Mouse (Mus musculus): ENCODE measurements around the gene Zfp358. TPM values are rescaled to one million over a fixed set of nuclear protein-coding genes. Genes with fewer than 3 reads are reported as not detected.
A peak's percentile ranks its signal among the peaks of the same experiment; 100 is the strongest.

Gene Zfp358
- polyA plus RNA-seq, 1 experiment from 2014 or later, result 4.4 TPM

DNA sequence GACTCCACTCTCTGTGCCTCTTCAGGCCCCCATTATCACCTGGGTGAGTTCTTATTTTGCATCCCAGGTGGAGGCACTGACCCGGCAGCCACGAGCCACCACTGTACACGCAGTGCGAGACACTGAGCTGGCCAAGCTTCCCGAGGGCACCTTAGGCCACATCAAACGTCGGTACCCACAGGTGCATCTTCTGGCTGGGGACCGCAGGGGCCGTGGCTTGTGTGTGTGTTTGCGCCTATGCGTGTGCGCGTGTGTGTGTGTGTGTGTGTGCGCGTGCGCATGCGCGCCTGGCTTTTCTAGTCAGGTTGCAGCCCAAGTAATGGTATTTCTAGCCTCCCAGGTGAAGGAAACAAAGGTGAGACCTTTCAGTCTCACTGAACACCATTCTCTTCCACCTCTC, 39.0 kb downstream of the Zfp358 start:
- peaks cover 17% of the 10 kb centered on the region for H3K4me1 ChIP-seq (replicated peaks)
- peaks cover 47% of the 10 kb centered on the region for H3K36me3 ChIP-seq
- no peak overlapping the region for H3K9ac ChIP-seq
- no peaks in the 10 kb centered on the region for H3K9me3 ChIP-seq (replicated peaks)
- DNase-seq, result no peak
- H3K4me2 ChIP-seq, result no peak overlapping the region
- ATAC-seq (ENCODE audit: low read depth), result no peak
- no peaks in the 10 kb centered on the region for H3K27me3 ChIP-seq
- H3K27ac ChIP-seq, result no peak overlapping the region
- 91% methylated on average over 18 of the region's 18 CpGs for WGBS (ENCODE audit: insufficient replicate concordance)
- no peak overlapping the region for H3K4me3 ChIP-seq (replicated peaks)

- H3K4me3 ChIP-seq (replicated peaks), result no peak overlapping the region
- H3K4me2 ChIP-seq, result peak overlapping the region; percentile 45
- H3K36me3 ChIP-seq, result peaks cover 77% of the 10 kb centered on the region
- H3K9me3 ChIP-seq (replicated peaks), result no peaks in the 10 kb centered on the region
- peak overlapping the region; percentile 55; the same call in 1 of the 2 replicates for H3K27ac ChIP-seq
- H3K4me1 ChIP-seq (replicated peaks), result peaks cover 17% of the 10 kb centered on the region
- H3K9ac ChIP-seq, result peak overlapping the region; percentile 17; the same call in 1 of the 2 replicates
- ATAC-seq (ENCODE audit: low read depth), result peak; percentile 87
- no peaks in the 10 kb centered on the region for H3K27me3 ChIP-seq
- 48% methylated on average over 15 of the region's 15 CpGs for WGBS (ENCODE audit: insufficient replicate concordance)
- peak; percentile 73 for DNase-seq
Measured at GRCm38 (mm10) chr8:3536053-3536841, 43.3 kb downstream of the Zfp358 start.

GRCm38 (mm10) chr8:3536940-3537339, 44.0 kb downstream of the Zfp358 start:
- H3K27ac ChIP-seq, result no peak overlapping the region
- H3K9ac ChIP-seq, result no peak overlapping the region
- ATAC-seq (ENCODE audit: low read depth) (no peak), DNase-seq (no peak)
- peaks cover 17% of the 10 kb centered on the region for H3K4me1 ChIP-seq (replicated peaks)
- H3K4me2 ChIP-seq, result no peak overlapping the region
- peaks cover 72% of the 10 kb centered on the region for H3K36me3 ChIP-seq
- H3K4me3 ChIP-seq (replicated peaks), result no peak overlapping the region
- H3K27me3 ChIP-seq, result no peaks in the 10 kb centered on the region
- 85% methylated on average over 9 of the region's 9 CpGs for WGBS (ENCODE audit: insufficient replicate concordance)
- no peaks in the 10 kb centered on the region for H3K9me3 ChIP-seq (replicated peaks)

DNA sequence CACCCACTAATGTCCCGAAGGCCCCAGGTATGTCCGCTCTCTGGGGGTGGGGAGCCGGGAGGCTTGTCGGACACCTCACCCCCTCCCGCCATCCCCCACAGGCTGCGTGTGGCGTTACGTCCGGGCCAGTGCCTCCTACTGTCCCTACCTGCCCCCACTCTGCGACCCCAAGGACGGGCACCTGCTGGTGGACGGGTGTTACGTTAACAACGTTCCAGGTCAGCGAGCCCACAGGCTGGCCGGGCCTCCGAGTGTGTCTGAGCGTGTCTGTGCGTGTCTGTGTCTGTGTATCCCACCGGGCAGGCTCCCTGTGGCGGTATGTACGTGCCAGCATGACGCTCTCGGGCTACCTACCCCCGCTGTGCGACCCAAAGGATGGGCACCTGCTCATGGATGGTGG, 44.7 kb downstream of the Zfp358 start:
- no peak overlapping the region for H3K4me2 ChIP-seq
- H3K4me3 ChIP-seq (replicated peaks), result no peak overlapping the region
- H3K36me3 ChIP-seq, result peaks cover 71% of the 10 kb centered on the region
- DNase-seq (no peak), ATAC-seq (ENCODE audit: low read depth) (no peak)
- no peaks in the 10 kb centered on the region for H3K9me3 ChIP-seq (replicated peaks)
- no peaks in the 10 kb centered on the region for H3K27me3 ChIP-seq
- no peak overlapping the region for H3K27ac ChIP-seq
- no peak overlapping the region for H3K9ac ChIP-seq
- H3K4me1 ChIP-seq (replicated peaks), result peaks cover 17% of the 10 kb centered on the region
- WGBS (ENCODE audit: insufficient replicate concordance), result 93% methylated on average over 26 of the region's 26 CpGs

DNA sequence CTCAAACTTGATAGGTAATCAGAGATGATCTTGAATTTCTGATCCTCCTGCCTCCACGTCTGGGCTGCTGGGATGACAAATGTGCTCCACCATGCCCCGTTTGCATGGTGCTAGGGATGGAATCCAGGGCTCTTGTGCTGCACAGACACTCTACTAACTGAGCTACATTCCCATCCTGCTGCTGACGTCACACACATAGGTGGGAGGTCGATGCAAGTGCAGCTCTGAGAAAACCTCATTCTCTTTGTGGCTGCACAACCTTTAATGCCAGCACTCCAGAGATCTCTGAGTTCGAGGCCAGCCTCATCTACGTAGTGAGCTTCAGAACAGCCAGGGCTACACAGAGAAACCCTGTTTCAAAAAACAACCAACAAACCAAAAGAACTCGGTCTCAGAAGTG, 46.2 kb downstream of the Zfp358 start:
- H3K27me3 ChIP-seq, result no peaks in the 10 kb centered on the region
- DNase-seq (no peak), ATAC-seq (ENCODE audit: low read depth) (no peak)
- H3K9me3 ChIP-seq (replicated peaks), result no peaks in the 10 kb centered on the region
- H3K36me3 ChIP-seq, result peaks cover 85% of the 10 kb centered on the region
- H3K27ac ChIP-seq, result no peak overlapping the region
- WGBS (ENCODE audit: insufficient replicate concordance), result 73% methylated on average over 7 of the region's 7 CpGs
- no peak overlapping the region for H3K4me3 ChIP-seq (replicated peaks)
- no peak overlapping the region for H3K9ac ChIP-seq
- peaks cover 17% of the 10 kb centered on the region for H3K4me1 ChIP-seq (replicated peaks)
- H3K4me2 ChIP-seq, result no peak overlapping the region

- ATAC-seq (ENCODE audit: low read depth), result no peak
- Histone ChIP-seq H3K9me3 (replicated peaks) (no peaks in the 10 kb centered on the region), H3K27me3 (no peaks in the 10 kb centered on the region), H3K36me3 (peaks cover 91% of the 10 kb centered on the region), H3K4me1 (replicated peaks) (peaks cover 17% of the 10 kb centered on the region), H3K4me2 (no peak overlapping the region), H3K4me3 (replicated peaks) (no peak overlapping the region), H3K27ac (no peak overlapping the region), H3K9ac (no peak overlapping the region)
- 82% methylated on average over 4 of the region's 4 CpGs for WGBS (ENCODE audit: insufficient replicate concordance)
- no peak for DNase-seq
Measured at GRCm38 (mm10) chr8:3540076-3540475, 47.1 kb downstream of the Zfp358 start.

DNA sequence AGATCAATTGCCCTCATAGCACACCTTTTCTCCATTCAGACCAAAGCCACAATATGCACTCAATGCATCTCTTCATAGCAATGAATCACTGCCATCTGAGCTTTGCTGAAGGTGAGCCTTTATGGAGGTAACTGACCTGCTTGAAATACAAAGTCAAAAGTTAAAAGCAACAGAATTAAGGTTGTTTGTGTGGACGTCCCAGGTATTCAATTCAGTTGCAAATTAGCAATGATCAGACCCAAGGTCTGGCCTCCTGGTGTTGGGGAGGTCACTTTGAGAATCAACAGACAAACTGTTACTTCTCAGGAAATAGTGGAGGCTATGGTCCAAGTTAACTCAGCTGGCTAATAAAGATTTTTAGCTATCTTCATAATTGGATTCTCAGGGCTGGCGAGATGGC, 53.6 kb downstream of the Zfp358 start:
- Histone ChIP-seq H3K9me3 (replicated peaks) (no peaks in the 10 kb centered on the region), H3K27me3 (no peaks in the 10 kb centered on the region), H3K36me3 (peaks cover 31% of the 10 kb centered on the region), H3K4me3 (replicated peaks) (no peak overlapping the region), H3K4me1 (replicated peaks) (no peaks in the 10 kb centered on the region), H3K27ac (no peak overlapping the region), H3K9ac (no peak overlapping the region), H3K4me2 (no peak overlapping the region)
- DNase-seq (no peak), ATAC-seq (ENCODE audit: low read depth) (no peak)
- 73% methylated on average over 2 of the region's 2 CpGs for WGBS (ENCODE audit: insufficient replicate concordance)

Other genes with a start within 250 kb of the Zfp358 start
- gene Insr, start 213.5 kb upstream of the Zfp358 start, polyA plus RNA-seq (2015; fragmentation: Nextera tagmentation; extraction: Ambion mirVana), result 12.8 and 13.2 TPM in 2 replicates
- gene A430078G23Rik, start 139.7 kb upstream of the Zfp358 start, polyA plus RNA-seq (2015; fragmentation: Nextera tagmentation; extraction: Ambion mirVana), result 0.53 and 0.62 TPM in 2 replicates
- gene Arhgef18, start 100.1 kb upstream of the Zfp358 start, polyA plus RNA-seq (2015; fragmentation: Nextera tagmentation; extraction: Ambion mirVana), result 2.2 and 2.3 TPM in 2 replicates
- 3.6 and 4.8 TPM in 2 replicates for gene Pex11g, start 25.5 kb upstream of the Zfp358 start, polyA plus RNA-seq (2015; fragmentation: Nextera tagmentation; extraction: Ambion mirVana)
- gene Tex45, start 22.3 kb upstream of the Zfp358 start, polyA plus RNA-seq (2015; fragmentation: Nextera tagmentation; extraction: Ambion mirVana), result not detected in 2 replicates
- 19.8 and 19.9 TPM in 2 replicates for gene Mcoln1, start 7.3 kb downstream of the Zfp358 start, polyA plus RNA-seq (2015; fragmentation: Nextera tagmentation; extraction: Ambion mirVana)
- gene Pnpla6, start 22.2 kb downstream of the Zfp358 start, polyA plus RNA-seq (2015; fragmentation: Nextera tagmentation; extraction: Ambion mirVana), result 10.6 and 12.4 TPM in 2 replicates
- gene C330021F23Rik, start 74.9 kb downstream of the Zfp358 start, polyA plus RNA-seq (2015; fragmentation: Nextera tagmentation; extraction: Ambion mirVana), result 2.5 and 2.8 TPM in 2 replicates
- gene Camsap3, start 94.2 kb downstream of the Zfp358 start, polyA plus RNA-seq (2015; fragmentation: Nextera tagmentation; extraction: Ambion mirVana), result 1.3 and 1.4 TPM in 2 replicates
- gene Xab2, start 128.2 kb downstream of the Zfp358 start, polyA plus RNA-seq (2015; fragmentation: Nextera tagmentation; extraction: Ambion mirVana), result 34.9 and 35.3 TPM in 2 replicates
- gene Pet100, start 128.4 kb downstream of the Zfp358 start, polyA plus RNA-seq (2015; fragmentation: Nextera tagmentation; extraction: Ambion mirVana), result 93.4 and 99.6 TPM in 2 replicates
- gene Pcp2, start 132.4 kb downstream of the Zfp358 start, polyA plus RNA-seq (2015; fragmentation: Nextera tagmentation; extraction: Ambion mirVana), result not detected in 2 replicates
- gene Stxbp2, start 137.8 kb downstream of the Zfp358 start, polyA plus RNA-seq (2015; fragmentation: Nextera tagmentation; extraction: Ambion mirVana), result 45.6 and 52.2 TPM in 2 replicates
- gene Retn, start 162.6 kb downstream of the Zfp358 start, polyA plus RNA-seq (2015; fragmentation: Nextera tagmentation; extraction: Ambion mirVana), result 0.18 TPM in 1 of 2 replicates, not detected in the other
- gene Mcemp1, start 172.6 kb downstream of the Zfp358 start, polyA plus RNA-seq (2015; fragmentation: Nextera tagmentation; extraction: Ambion mirVana), result 1.4 and 1.6 TPM in 2 replicates
- gene Fcor, start 179.2 kb downstream of the Zfp358 start, polyA plus RNA-seq (2015; fragmentation: Nextera tagmentation; extraction: Ambion mirVana), result 2.9 and 3.5 TPM in 2 replicates
- gene Trappc5, start 183.2 kb downstream of the Zfp358 start, polyA plus RNA-seq (2015; fragmentation: Nextera tagmentation; extraction: Ambion mirVana), result 18.6 and 18.7 TPM in 2 replicates
- gene Fcer2a, start 201.0 kb downstream of the Zfp358 start, polyA plus RNA-seq (2015; fragmentation: Nextera tagmentation; extraction: Ambion mirVana), result 0.06 TPM in 1 of 2 replicates, not detected in the other
- gene Clec4g, start 227.5 kb downstream of the Zfp358 start, polyA plus RNA-seq (2015; fragmentation: Nextera tagmentation; extraction: Ambion mirVana), result 2.4 and 3.2 TPM in 2 replicates